Mouse (Mus musculus) midbrain, postnatal 0 days (tissue): ENCODE measurements around the gene Slc2a12. TPM values are rescaled to one million over a fixed set of nuclear protein-coding genes. Genes with fewer than 3 reads are reported as not detected.

Experiments used
- ATAC-seq: fragments of 200-750 bp; cut with Nextera tagmentation; 2 replicates; pipeline ENCODE4 v1.8.0; 2017; ENCODE audit warnings: moderate number of reproducible peaks, mild to moderate bottlenecking, moderate TSS enrichment, moderate library complexity; ENCODE audit not compliant: low FRiP score
- DNase-seq: peaks from one replicate; pipeline ENCODE4 v3.0.0-alpha.2; 2015; ENCODE audit warnings: low spot score
- H3K27ac ChIP-seq: fragments of 300-500 bp; sonication (generic); 2 replicates; pipeline ENCODE4 v1.5.1; 2014; ENCODE audit warnings: low read depth, mild to moderate bottlenecking, low read length, mixed read lengths
- H3K27me3 ChIP-seq: fragments of 300-500 bp; sonication (generic); 2 replicates; pipeline ENCODE4 v1.6.1; 2014; ENCODE audit warnings: low read length, control low read depth, mixed read lengths; ENCODE audit not compliant: insufficient read depth
- H3K36me3 ChIP-seq: fragments of 300-500 bp; sonication (generic); 2 replicates; pipeline ENCODE4 v1.6.1; 2014; ENCODE audit warnings: low read length, control low read depth, mixed read lengths; ENCODE audit not compliant: insufficient read depth
- H3K4me1 ChIP-seq: fragments of 300-500 bp; sonication (generic); 2 replicates; pipeline ENCODE4 v1.6.1; 2014; ENCODE audit warnings: mild to moderate bottlenecking, control low read depth, antibody characterized with exemption, low read length, mixed read lengths; ENCODE audit not compliant: insufficient read depth
- H3K4me2 ChIP-seq: fragments of 300-500 bp; sonication (generic); 2 replicates; pipeline ENCODE4 v1.6.1; 2014; ENCODE audit warnings: low read depth, mild to moderate bottlenecking, low read length, mixed read lengths; ENCODE audit not compliant: poor library complexity, severe bottlenecking
- H3K4me3 ChIP-seq: fragments of 300-500 bp; sonication (generic); 2 replicates; pipeline ENCODE4 v1.5.1; 2014; ENCODE audit warnings: low read depth, mild to moderate bottlenecking, low read length, moderate library complexity
- H3K9ac ChIP-seq: fragments of 300-500 bp; sonication (generic); replicated peaks from 2 replicates; pipeline ENCODE4 v1.6.1; 2014; ENCODE audit warnings: mild to moderate bottlenecking, low read length, moderate library complexity, mixed read lengths; ENCODE audit not compliant: poor library complexity, severe bottlenecking
- H3K9me3 ChIP-seq: fragments of 300-500 bp; sonication (generic); 2 replicates; pipeline ENCODE4 v1.6.1; 2016; ENCODE audit warnings: low read length, control low read depth
- CTCF ChIP-seq: IDR thresholded peaks from 2 replicates; pipeline ENCODE4 v1.5.1; 2016; ENCODE audit warnings: antibody characterized with exemption, mild to moderate bottlenecking
- WGBS: fragments of 180-500 bp; shearing (Covaris S2); extraction: QIAGEN DNeasy Blood & Tissue Kit; methylation state at CpG from one replicate; pipeline ENCODE4 v1.1.7; 2014; 5-methylcytosine and 5-hydroxymethylcytosine counted together
- polyA plus RNA-seq: library from polyadenylated mRNA; unstranded; fragments of >200 nt; fragmentation: Nextera tagmentation; extraction: Ambion mirVana; gene quantifications from 2 replicates; pipeline ENCODE4 v1.2.1, GENCODE M21; 2015
- total RNA-seq: library from RNA; depleted of rRNA; stranded (reverse); fragments of >200 nt; gene quantifications from 2 replicates; pipeline ENCODE4 v1.2.3, GENCODE M21; 2014

Slc2a12 gene
- total and polyA plus RNA-seq, 2 experiments from 2014 or later = 5.8 to 7.8 TPM

DNA sequence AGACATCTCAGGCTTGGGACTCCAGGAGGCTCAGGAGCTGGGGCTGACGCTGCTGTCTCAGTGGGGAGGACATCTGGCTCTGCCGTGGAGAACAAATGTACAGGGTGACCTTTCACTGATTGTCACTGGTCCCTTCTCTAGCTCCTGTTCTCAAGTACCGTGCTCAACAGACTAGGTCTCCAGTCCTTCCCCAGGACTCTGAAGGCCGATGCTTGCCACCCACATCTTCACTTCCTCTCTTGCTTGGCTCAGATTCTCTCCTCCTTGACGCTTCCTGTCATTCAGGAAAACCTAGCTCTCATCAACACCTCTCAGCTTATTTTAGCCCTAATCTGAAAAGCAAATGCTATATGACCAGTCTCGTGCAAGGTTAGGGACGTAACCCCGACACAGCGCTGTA is 56.0 kb downstream of the Slc2a12 start:
- Histone ChIP-seq H3K27me3 (no peaks in the 10 kb centered on the region), H3K9me3 (no peaks in the 10 kb centered on the region), H3K9ac (no peak overlapping the region), H3K4me1 (no peaks in the 10 kb centered on the region), H3K36me3 (peaks cover 7% of the 10 kb centered on the region; the same call in 1 of the 2 replicates), H3K4me3 (no peak overlapping the region), H3K4me2 (no peak overlapping the region), H3K27ac (no peak overlapping the region)
- 86% methylated on average over 9 of the region's 9 CpGs for WGBS
- no peak for ATAC-seq
- TF ChIP-seq CTCF = no peak
- no peak for DNase-seq

DNA sequence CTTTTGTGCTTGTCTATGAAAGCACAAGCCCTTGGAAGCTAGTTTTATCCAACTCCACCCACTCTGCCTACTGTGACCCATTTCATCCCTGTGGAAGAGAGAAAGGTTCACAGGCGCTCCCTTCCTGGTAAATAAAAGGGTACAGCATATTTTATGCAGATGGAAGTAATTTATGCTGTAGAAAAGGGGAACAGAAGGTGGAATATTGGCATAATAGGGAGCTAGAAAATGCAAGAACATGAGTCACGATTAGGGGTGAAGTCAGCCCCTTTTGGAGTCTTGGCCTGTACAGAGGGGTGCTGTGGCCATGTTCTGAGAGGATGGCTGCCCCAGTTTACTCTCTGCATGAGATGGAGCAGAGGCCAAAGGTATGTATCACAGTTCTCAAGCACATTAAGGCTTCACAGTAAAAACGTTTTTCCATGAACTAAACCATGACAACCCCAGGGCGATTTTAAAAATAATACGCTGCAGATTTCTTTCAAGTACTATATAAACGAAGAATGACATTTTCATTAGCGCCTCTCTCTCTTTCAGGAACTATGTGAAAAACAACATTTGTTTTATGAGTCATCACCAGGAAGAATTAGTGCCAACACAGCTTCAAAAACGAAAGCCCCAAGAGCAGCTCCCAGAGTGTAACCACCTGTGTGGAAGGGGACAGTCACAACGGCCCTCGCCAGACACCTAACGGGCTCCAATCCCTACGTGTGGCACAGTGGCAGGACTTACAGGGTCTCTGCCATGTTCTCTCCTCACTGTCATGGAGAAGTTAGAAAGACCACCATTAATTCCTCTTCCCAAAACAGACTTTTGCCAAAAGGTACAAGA is 56.9 kb downstream of the Slc2a12 start:
- Histone ChIP-seq H3K9me3 (no peaks in the 10 kb centered on the region), H3K9ac (no peak overlapping the region), H3K4me3 (no peak overlapping the region), H3K4me1 (no peaks in the 10 kb centered on the region), H3K4me2 (no peak overlapping the region), H3K27me3 (no peaks in the 10 kb centered on the region), H3K27ac (no peak overlapping the region), H3K36me3 (peaks cover 13% of the 10 kb centered on the region)
- 73% methylated on average over 12 of the region's 12 CpGs for WGBS
- ATAC-seq (no peak), DNase-seq (no peak)
- no peak for TF ChIP-seq CTCF

DNA sequence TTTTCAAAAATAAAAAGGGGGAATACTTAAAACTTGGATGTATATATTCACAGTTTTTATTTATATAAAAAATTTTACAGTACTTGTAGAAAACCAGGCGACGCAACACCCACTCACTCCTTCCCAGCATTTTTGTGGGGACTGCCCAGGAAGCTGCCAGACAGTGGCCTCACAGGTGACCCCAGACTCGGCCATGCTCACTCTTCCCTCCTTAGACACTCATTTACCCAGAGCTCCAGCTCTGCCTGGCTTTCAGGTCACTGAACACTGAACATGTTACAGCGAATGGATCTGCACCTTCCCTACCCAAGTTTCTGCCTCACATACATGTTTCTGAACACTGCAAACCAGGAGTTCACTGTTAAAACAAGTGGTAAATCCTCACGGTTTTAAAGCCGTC is 59.0 kb downstream of the Slc2a12 start:
- Histone ChIP-seq H3K9me3 (no peaks in the 10 kb centered on the region), H3K27ac (no peak overlapping the region), H3K4me2 (no peak overlapping the region), H3K36me3 (peaks cover 30% of the 10 kb centered on the region), H3K4me1 (no peaks in the 10 kb centered on the region), H3K4me3 (no peak overlapping the region), H3K27me3 (no peaks in the 10 kb centered on the region), H3K9ac (no peak overlapping the region)
- DNase-seq (no peak), ATAC-seq (no peak)
- 91% methylated on average over 6 of the region's 6 CpGs for WGBS
- TF ChIP-seq CTCF = no peak

DNA sequence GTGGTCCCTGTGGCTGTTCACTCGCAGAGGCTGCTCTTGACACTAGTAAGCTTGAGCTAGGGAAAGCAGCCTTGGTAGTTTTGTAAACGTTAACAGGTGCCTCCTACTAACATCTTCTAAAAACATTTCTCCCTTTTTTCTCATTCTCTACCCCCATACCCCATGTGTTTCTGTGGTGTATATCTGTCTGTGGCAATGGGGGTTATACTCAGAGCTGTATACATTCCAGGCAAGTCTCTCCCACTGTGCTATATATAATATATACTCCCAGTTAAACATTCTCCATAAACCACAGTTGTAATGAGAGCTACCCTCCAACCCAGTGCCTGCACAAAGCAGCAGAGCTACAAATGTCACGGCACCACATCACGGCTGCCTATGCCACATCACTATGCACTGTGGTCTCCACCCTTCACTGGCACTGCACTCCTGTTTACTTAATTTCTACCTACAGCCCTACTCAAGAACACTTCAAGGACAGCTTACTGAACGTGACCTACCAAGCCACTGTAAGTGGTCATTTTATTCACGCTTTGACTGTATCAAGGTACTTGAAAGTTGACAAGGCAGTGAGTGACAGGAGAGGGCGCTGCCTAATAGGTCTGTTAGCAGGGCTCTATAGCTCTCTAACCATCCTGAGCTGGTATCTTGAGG is 63.5 kb downstream of the Slc2a12 start:
- no peak overlapping the region for H3K9ac ChIP-seq
- 92% methylated on average over 7 of the region's 7 CpGs for WGBS
- H3K36me3 ChIP-seq = peaks cover 33% of the 10 kb centered on the region
- ATAC-seq (no peak), DNase-seq (no peak)
- no peak for TF ChIP-seq CTCF
- H3K9me3 ChIP-seq = no peaks in the 10 kb centered on the region
- no peaks in the 10 kb centered on the region for H3K4me1 ChIP-seq
- no peak overlapping the region for H3K4me3 ChIP-seq
- H3K27ac ChIP-seq = no peak overlapping the region
- no peaks in the 10 kb centered on the region for H3K27me3 ChIP-seq
- H3K4me2 ChIP-seq = no peak overlapping the region

DNA sequence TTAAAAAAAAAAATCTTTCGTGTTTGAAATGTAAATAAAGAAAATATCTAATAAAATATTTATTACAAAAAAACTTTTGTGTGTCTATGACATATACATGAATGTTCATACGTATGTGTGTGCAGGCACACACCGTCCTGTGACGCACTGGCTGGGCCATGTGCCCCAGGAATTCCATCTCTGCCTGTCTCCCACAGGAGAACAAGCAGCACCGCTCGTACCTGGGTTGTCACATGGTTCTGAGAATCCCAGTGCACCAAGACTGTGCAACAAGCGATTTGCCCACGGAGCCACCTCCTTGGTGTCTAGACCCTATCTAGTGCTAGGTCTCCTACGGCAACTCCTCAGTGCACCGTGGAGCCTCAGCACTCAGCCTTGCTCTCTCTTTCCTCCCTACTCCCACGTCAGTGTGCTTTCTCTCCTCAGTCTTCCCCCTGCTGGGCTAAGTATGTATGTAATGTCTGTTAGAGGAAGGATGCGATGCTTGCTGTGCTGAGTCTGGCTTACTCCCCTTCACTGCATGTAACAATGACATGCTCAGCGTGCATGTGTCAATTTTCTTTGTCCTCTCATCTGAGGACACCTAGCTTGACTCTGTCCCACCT is 65.5 kb downstream of the Slc2a12 start:
- 83% methylated on average over 13 of the region's 13 CpGs for WGBS
- ATAC-seq (0 out of 2 replicates have a peak, but pooled peaks have one; percentile 47), DNase-seq (no peak)
- no peaks in the 10 kb centered on the region for H3K9me3 ChIP-seq
- H3K4me2 ChIP-seq = no peak overlapping the region
- H3K4me1 ChIP-seq = peaks cover 2% of the 10 kb centered on the region; the same call in 1 of the 2 replicates
- no peak overlapping the region for H3K27ac ChIP-seq
- no peak overlapping the region for H3K4me3 ChIP-seq
- peak; percentile 49 for TF ChIP-seq CTCF
- H3K9ac ChIP-seq = no peak overlapping the region
- H3K36me3 ChIP-seq = peaks cover 33% of the 10 kb centered on the region
- no peaks in the 10 kb centered on the region for H3K27me3 ChIP-seq

DNA sequence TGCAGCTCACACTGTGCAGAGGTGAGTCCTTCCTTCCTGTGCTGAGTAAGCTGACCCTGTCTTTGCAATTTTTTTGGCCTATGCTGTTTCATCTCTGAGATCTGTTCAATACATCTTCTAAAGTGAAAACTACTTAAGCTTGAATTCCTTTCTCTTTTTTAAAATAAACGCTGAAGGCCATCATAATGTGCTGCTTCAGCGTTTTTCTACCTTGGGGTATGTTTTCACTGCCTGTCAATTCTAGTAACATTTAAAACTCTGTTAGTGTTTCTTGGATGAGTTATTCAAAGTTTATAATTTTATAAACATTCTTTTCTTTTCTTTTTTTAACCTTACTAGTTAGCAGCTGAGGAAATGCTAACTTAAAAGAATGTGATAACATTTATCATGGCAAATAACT is 68.1 kb downstream of the Slc2a12 start:
- H3K36me3 ChIP-seq = peaks cover 14% of the 10 kb centered on the region; the same call in 1 of the 2 replicates
- no peak overlapping the region for H3K9ac ChIP-seq
- no peak overlapping the region for H3K27ac ChIP-seq
- H3K27me3 ChIP-seq = no peaks in the 10 kb centered on the region
- H3K4me3 ChIP-seq = no peak overlapping the region
- DNase-seq (no peak), ATAC-seq (no peak)
- TF ChIP-seq CTCF = no peak
- H3K4me2 ChIP-seq = no peak overlapping the region
- 86% methylated on average over 2 of the region's 2 CpGs for WGBS
- no peaks in the 10 kb centered on the region for H3K9me3 ChIP-seq
- peaks cover 2% of the 10 kb centered on the region; the same call in 1 of the 2 replicates for H3K4me1 ChIP-seq
